Mouse (Mus musculus): ENCODE measurements around the gene Pfkfb3. TPM values are rescaled to one million over a fixed set of nuclear protein-coding genes. Genes with fewer than 3 reads are reported as not detected.
A peak's percentile ranks its signal among the peaks of the same experiment; 100 is the strongest.

Gene Pfkfb3
- polyA plus RNA-seq, 2 experiments, result 11.4 to 19.6 TPM

GRCm38 (mm10) chr2:11557244-11557643, 3.4 kb upstream of the Pfkfb3 start:
- Histone ChIP-seq H3K4me1 (ENCODE audit: control insufficient read depth, insufficient read depth, low read length) (peaks cover 4% of the 10 kb centered on the region; the same call in 1 of the 2 replicates), H3K9ac (ENCODE audit: low read depth, low read length, severe bottlenecking) (no peak overlapping the region), H3K4me2 (replicated peaks; ENCODE audit: low read depth, low read length, severe bottlenecking) (no peak overlapping the region), H3K4me3 (replicated peaks; ENCODE audit: low read length) (no peak overlapping the region), H3K9me3 (ENCODE audit: control insufficient read depth, low read length) (no peaks in the 10 kb centered on the region), H3K27ac (replicated peaks; ENCODE audit: low read depth, low read length) (no peak overlapping the region), H3K36me3 (ENCODE audit: control insufficient read depth, insufficient read depth, low read length) (no peaks in the 10 kb centered on the region), H3K27me3 (ENCODE audit: control insufficient read depth, insufficient read depth, low read length) (peaks cover 12% of the 10 kb centered on the region)
- 49% methylated on average over 3 of the region's 3 CpGs for WGBS
- ATAC-seq (ENCODE audit: low FRiP score, low read depth) (no peak), DNase-seq (ENCODE audit: low spot score) (no peak)
- TF ChIP-seq POLR2A (IDR thresholded peaks at IDR 0.05; ENCODE audit: borderline replicate concordance, extremely low read depth, insufficient read depth, insufficient read length), result no peak

- H3K4me2 ChIP-seq (replicated peaks; ENCODE audit: low read depth, low read length, severe bottlenecking), result no peak overlapping the region
- 54% methylated on average over 6 of the region's 6 CpGs for WGBS
- no peak overlapping the region for H3K27ac ChIP-seq (replicated peaks; ENCODE audit: low read depth, low read length)
- no peak overlapping the region for H3K9ac ChIP-seq (ENCODE audit: low read depth, low read length, severe bottlenecking)
- H3K36me3 ChIP-seq (ENCODE audit: control insufficient read depth, insufficient read depth, low read length), result no peaks in the 10 kb centered on the region
- TF ChIP-seq POLR2A (IDR thresholded peaks at IDR 0.05; ENCODE audit: borderline replicate concordance, extremely low read depth, insufficient read depth, insufficient read length), result no peak
- peaks cover 12% of the 10 kb centered on the region for H3K27me3 ChIP-seq (ENCODE audit: control insufficient read depth, insufficient read depth, low read length)
- DNase-seq (ENCODE audit: low spot score) (no peak), ATAC-seq (ENCODE audit: low FRiP score, low read depth) (no peak)
- H3K9me3 ChIP-seq (ENCODE audit: control insufficient read depth, low read length), result no peaks in the 10 kb centered on the region
- H3K4me1 ChIP-seq (ENCODE audit: control insufficient read depth, insufficient read depth, low read length), result peaks cover 4% of the 10 kb centered on the region; the same call in 1 of the 2 replicates
- H3K4me3 ChIP-seq (replicated peaks; ENCODE audit: low read length), result no peak overlapping the region
Observed at GRCm38 (mm10) chr2:11555316-11555715, 1.4 kb upstream of the Pfkfb3 start.

- H3K36me3 ChIP-seq (ENCODE audit: control insufficient read depth, insufficient read depth, low read length), result no peaks in the 10 kb centered on the region
- no peak for TF ChIP-seq POLR2A (IDR thresholded peaks at IDR 0.05; ENCODE audit: borderline replicate concordance, extremely low read depth, insufficient read depth, insufficient read length)
- peak overlapping the region; percentile 62 for H3K9ac ChIP-seq (ENCODE audit: low read depth, low read length, severe bottlenecking)
- H3K4me3 ChIP-seq (replicated peaks; ENCODE audit: low read length), result peak overlapping the region; percentile 49
- WGBS, result 3% methylated on average over 15 of the region's 15 CpGs
- H3K27me3 ChIP-seq (ENCODE audit: control insufficient read depth, insufficient read depth, low read length), result peaks cover 12% of the 10 kb centered on the region
- DNase-seq (ENCODE audit: low spot score), result no peak
- H3K9me3 ChIP-seq (ENCODE audit: control insufficient read depth, low read length), result no peaks in the 10 kb centered on the region
- no peak for ATAC-seq (ENCODE audit: low FRiP score, low read depth)
- H3K27ac ChIP-seq (replicated peaks; ENCODE audit: low read depth, low read length), result no peak overlapping the region
- peak overlapping the region; percentile 91 for H3K4me2 ChIP-seq (replicated peaks; ENCODE audit: low read depth, low read length, severe bottlenecking)
- peaks cover 4% of the 10 kb centered on the region; the same call in 1 of the 2 replicates for H3K4me1 ChIP-seq (ENCODE audit: control insufficient read depth, insufficient read depth, low read length)
Observed at GRCm38 (mm10) chr2:11552966-11553451, 868 bp downstream of the Pfkfb3 start.

GRCm38 (mm10) chr2:11552297-11552821, 1.5 kb downstream of the Pfkfb3 start:
- H3K9me3 ChIP-seq (ENCODE audit: control insufficient read depth, low read length), result no peaks in the 10 kb centered on the region
- H3K4me1 ChIP-seq (ENCODE audit: control insufficient read depth, insufficient read depth, low read length), result peaks cover 4% of the 10 kb centered on the region; the same call in 1 of the 2 replicates
- H3K4me3 ChIP-seq (replicated peaks; ENCODE audit: low read length), result peak overlapping the region; percentile 49
- no peaks in the 10 kb centered on the region for H3K36me3 ChIP-seq (ENCODE audit: control insufficient read depth, insufficient read depth, low read length)
- peak overlapping the region; percentile 91 for H3K4me2 ChIP-seq (replicated peaks; ENCODE audit: low read depth, low read length, severe bottlenecking)
- no peak for DNase-seq (ENCODE audit: low spot score)
- 9% methylated on average over 9 of the region's 9 CpGs for WGBS
- ATAC-seq (ENCODE audit: low FRiP score, low read depth), result no peak
- no peak for TF ChIP-seq POLR2A (IDR thresholded peaks at IDR 0.05; ENCODE audit: borderline replicate concordance, extremely low read depth, insufficient read depth, insufficient read length)
- H3K27ac ChIP-seq (replicated peaks; ENCODE audit: low read depth, low read length), result no peak overlapping the region
- H3K9ac ChIP-seq (ENCODE audit: low read depth, low read length, severe bottlenecking), result no peak overlapping the region
- H3K27me3 ChIP-seq (ENCODE audit: control insufficient read depth, insufficient read depth, low read length), result peaks cover 12% of the 10 kb centered on the region

- no peak for DNase-seq (ENCODE audit: low spot score)
- 37% methylated on average over 1 of the region's 1 CpGs for WGBS
- Histone ChIP-seq H3K27ac (replicated peaks; ENCODE audit: low read depth, low read length) (no peak overlapping the region), H3K27me3 (ENCODE audit: control insufficient read depth, insufficient read depth, low read length) (peaks cover 12% of the 10 kb centered on the region), H3K4me1 (ENCODE audit: control insufficient read depth, insufficient read depth, low read length) (peaks cover 4% of the 10 kb centered on the region; the same call in 1 of the 2 replicates), H3K9ac (ENCODE audit: low read depth, low read length, severe bottlenecking) (no peak overlapping the region), H3K4me3 (replicated peaks; ENCODE audit: low read length) (no peak overlapping the region), H3K9me3 (ENCODE audit: control insufficient read depth, low read length) (no peaks in the 10 kb centered on the region), H3K36me3 (ENCODE audit: control insufficient read depth, insufficient read depth, low read length) (no peaks in the 10 kb centered on the region), H3K4me2 (replicated peaks; ENCODE audit: low read depth, low read length, severe bottlenecking) (no peak overlapping the region)
- no peak for TF ChIP-seq POLR2A (IDR thresholded peaks at IDR 0.05; ENCODE audit: borderline replicate concordance, extremely low read depth, insufficient read depth, insufficient read length)
- ATAC-seq (ENCODE audit: low FRiP score, low read depth), result no peak
Observed at GRCm38 (mm10) chr2:11551726-11552125, 2.2 kb downstream of the Pfkfb3 start.
